Mouse (Mus musculus) neutrophil, adult 59 days (primary cell): Measurements from ENCODE around the gene Uimc1. TPM values are rescaled to one million over a fixed set of nuclear protein-coding genes. Genes with fewer than 3 reads are reported as not detected.

ENCODE experiments used
- total RNA-seq, 2 experiments: library from RNA; stranded (reverse); gene quantifications; 1 replicate in 1 of 2; 2 replicates in 1 of 2; pipeline ENCODE4 v1.2.4; 2023

Gene Uimc1
- 10 to 100 TPM; 36.0 to 41.3 TPM for total RNA-seq

DNA sequence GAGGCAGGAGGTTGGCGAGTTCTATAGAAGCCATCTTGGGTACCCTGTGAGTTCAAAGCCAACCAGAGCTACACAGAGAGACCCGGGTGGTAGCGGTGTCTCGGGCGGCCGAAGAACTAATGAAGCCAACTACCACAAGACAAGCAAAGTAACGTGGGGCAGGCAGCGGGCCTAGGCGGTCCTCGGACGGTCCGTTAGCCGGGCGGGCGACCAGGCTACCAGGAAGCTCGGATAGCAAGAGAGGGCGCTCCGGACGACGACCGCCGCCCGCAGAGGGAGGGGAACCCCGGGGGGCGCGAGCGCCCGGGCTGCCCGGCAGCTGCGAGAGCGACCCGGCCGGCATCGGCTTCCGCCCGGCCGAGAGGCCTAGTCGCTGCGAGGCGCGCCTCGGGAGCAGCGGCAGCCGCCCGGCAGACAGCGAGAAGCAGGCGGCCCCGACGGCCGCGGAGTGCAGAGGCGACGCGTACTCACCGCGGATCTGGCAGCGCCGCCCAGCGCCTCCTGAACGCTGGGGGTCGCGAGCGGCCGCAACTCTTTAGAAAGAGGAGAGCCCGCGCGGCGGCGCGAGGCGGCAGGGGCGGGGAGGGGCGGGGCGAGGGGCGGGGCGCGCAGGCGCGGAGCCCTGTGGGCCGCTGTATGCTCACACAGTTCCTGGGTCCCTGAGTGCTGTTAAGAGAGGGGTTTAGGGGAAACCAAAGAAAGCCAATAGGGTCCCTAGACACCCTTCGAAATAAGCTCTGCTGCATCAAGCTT, at the start of gene Uimc1:
TSS of gene Uimc1 (minus strand) at position 575 of the 753 bp plus-strand sequence.

DNA sequence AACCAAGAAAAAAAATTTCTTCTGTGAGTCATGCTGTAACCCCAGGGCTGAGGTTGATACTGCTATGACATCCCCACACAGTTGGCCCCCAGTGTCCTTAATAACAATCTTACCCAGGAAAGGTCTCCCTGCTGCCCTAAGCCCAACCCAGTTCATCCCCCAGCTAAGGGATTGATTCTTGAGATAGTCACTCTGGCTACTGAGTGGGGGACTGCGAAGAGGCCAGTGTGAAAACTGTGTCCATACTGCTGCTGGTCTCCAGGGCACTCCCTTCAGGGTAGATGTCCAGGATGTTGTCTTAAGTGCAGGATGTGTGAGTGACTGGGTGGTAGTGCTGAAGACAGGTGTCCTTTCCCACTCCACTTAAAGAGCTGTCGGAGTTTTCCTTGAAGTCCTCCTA, 33.3 kb upstream of the Uimc1 start, which contains the start of gene Gm17617:
TSS of gene Gm17617 (minus strand) at position 101 of the 400 bp plus-strand sequence.

DNA sequence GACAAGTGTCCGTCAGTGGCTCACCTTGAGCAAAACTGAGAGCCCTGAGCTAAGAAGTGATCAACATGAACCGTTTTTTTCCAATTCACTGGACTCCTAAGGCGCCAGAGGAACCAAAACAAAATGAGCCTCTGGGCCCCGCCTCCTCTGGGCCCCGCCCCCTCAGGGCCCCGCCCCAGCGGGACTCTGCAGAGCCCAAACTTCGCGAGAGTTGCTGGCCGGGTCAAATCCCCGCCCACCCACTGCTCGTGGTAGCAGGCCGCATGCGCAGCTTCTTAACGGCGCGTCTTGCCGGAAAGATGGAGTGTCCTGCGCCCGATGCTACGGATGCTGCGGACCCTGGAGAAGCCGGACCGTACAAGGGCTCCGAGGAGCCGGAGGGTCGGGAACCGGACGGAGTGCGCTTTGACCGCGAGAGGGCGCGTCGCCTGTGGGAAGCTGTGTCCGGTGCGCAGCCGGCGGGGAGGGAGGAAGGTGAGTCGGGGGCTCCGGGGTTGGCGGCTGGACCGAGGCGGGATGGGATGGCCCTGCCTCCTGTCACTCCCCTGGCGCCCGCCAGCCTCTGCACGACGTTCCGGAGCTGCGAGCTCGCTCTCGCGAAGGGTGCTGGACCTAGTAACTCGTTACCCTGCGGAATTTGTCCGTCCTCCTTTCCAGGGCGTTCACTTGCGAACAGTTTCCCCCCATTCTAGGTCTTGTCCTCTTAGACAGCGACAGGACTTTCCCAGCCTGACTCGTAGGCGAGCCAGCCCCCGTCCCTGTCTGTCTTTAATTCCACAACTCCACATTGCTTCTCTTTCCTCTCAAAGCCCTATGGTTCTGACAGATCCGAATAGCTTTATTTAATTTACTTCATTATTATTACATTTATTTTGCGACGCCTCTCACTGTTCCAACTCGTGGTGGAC, 5.2 kb upstream of the Uimc1 start, which contains the start of gene Zfp346:
TSS of gene Zfp346 (plus strand) at position 267 of the 908 bp plus-strand sequence.

DNA sequence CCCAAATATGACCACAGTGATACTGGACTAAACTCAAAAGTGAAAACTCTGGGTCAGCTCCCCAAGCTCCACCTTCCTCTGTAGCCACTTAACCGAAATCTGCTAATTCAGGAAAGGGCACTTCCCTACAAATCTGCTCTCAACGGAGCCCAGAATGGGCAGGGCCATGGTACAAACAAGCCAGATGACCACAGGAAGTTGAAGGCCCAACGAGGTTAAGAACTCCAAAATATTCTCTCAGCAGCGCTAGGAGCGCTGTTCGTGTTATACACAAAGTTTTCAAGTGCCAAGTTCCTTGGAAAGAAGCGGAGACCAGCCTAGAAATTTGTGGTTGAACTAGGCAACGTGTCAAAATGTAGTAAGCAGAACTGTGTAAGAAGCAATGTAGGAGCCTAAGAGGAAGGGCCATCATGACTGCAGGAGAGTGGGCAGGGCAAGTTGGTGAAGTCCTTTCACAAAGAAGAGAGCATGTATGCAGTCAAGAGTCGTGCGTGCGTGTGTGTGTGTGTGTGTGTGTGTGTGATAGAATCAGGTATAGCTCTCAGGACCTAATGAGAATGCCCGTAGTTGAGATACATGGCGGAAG, 78.8 kb downstream of the Uimc1 start, which contains the start of gene Hk3:
TSS of gene Hk3 (minus strand) at position 192 of the 586 bp plus-strand sequence.

Other genes with a start within 250 kb of the Uimc1 start
- under 1 TPM in 1 of 2 experiments, not detected in 1; 0.11 TPM for gene Unc5a, start 150.9 kb downstream of the Uimc1 start, total RNA-seq
- gene Hk3, start 78.9 kb downstream of the Uimc1 start, total RNA-seq: 100 to 1,000 TPM; 382 to 434 TPM
- 1 to 10 TPM; 9.1 to 9.8 TPM for gene Zfp346, start 5.0 kb upstream of the Uimc1 start, total RNA-seq
- not detected for gene Gm17617, start 33.2 kb upstream of the Uimc1 start, total RNA-seq
- gene Fgfr4, start 52.3 kb upstream of the Uimc1 start, total RNA-seq: not detected
- 100 to 1,000 TPM in 1 of 2 experiments, 10 to 100 TPM in 1; 99.7 to 103 TPM for gene Nsd1, start 109.5 kb upstream of the Uimc1 start, total RNA-seq
- gene Prelid1, start 220.2 kb upstream of the Uimc1 start, total RNA-seq: 100 to 1,000 TPM; 196 to 208 TPM
- 10 to 100 TPM; 73.9 to 75.8 TPM for gene Rab24, start 221.6 kb upstream of the Uimc1 start, total RNA-seq
- gene Mxd3, start 229.5 kb upstream of the Uimc1 start, total RNA-seq: 10 to 100 TPM; 15.2 to 16.0 TPM